Mouse (Mus musculus) heart, embryonic 11.5 days (tissue): ENCODE measurements around the gene Mrpl1. TPM values are rescaled to one million over a fixed set of nuclear protein-coding genes. Genes with fewer than 3 reads are reported as not detected.

Experiments
- ATAC-seq: fragments of 200-750 bp; cut with Nextera tagmentation; replicated peaks from 2 replicates; pipeline ENCODE4 v1.8.0; 2017; ENCODE audit warnings: moderate library complexity; ENCODE audit not compliant: insufficient number of reproducible peaks, low FRiP score, low TSS enrichment
- H3K27ac ChIP-seq: fragments of 300-500 bp; sonication (generic); 2 replicates; pipeline ENCODE4 v1.5.1; 2014; ENCODE audit warnings: mild to moderate bottlenecking, low read depth, low read length
- H3K27me3 ChIP-seq: fragments of 300-500 bp; sonication (generic); 2 replicates; pipeline ENCODE4 v1.6.1; 2014; ENCODE audit warnings: mild to moderate bottlenecking, low read length, mixed read lengths; ENCODE audit not compliant: control insufficient read depth, insufficient read depth
- H3K36me3 ChIP-seq: fragments of 300-500 bp; sonication (generic); 2 replicates; pipeline ENCODE4 v1.6.1; 2014; ENCODE audit warnings: mild to moderate bottlenecking, low read length, moderate library complexity, mixed read lengths; ENCODE audit not compliant: control insufficient read depth, insufficient read depth
- H3K4me1 ChIP-seq: fragments of 300-500 bp; sonication (generic); 2 replicates; pipeline ENCODE4 v1.6.1; 2014; ENCODE audit warnings: low read length; ENCODE audit not compliant: control insufficient read depth, insufficient read depth
- H3K4me2 ChIP-seq: fragments of 300-500 bp; sonication (generic); 2 replicates; pipeline ENCODE4 v1.6.1; 2014; ENCODE audit warnings: mild to moderate bottlenecking, moderate library complexity
- H3K4me3 ChIP-seq: fragments of 300-500 bp; sonication (generic); 2 replicates; pipeline ENCODE4 v1.5.1; 2014; ENCODE audit warnings: low read depth, low read length
- H3K9ac ChIP-seq: fragments of 300-500 bp; sonication (generic); 2 replicates; pipeline ENCODE4 v1.6.1; 2014; ENCODE audit warnings: mild to moderate bottlenecking, low read depth, low read length, moderate library complexity
- H3K9me3 ChIP-seq: fragments of 300-500 bp; sonication (generic); replicated peaks from 2 replicates; pipeline ENCODE4 v1.6.1; 2016; ENCODE audit warnings: low read length; ENCODE audit not compliant: control insufficient read depth
- WGBS: fragments of 180-500 bp; shearing (Covaris S2); extraction: QIAGEN DNeasy Blood & Tissue Kit; methylation state at CpG from one replicate; pipeline ENCODE4 v1.1.7; 2014; ENCODE audit not compliant: insufficient replicate concordance; 5-methylcytosine and 5-hydroxymethylcytosine counted together
- polyA plus RNA-seq: library from polyadenylated mRNA; unstranded; fragments of >200 nt; fragmentation: Nextera tagmentation; extraction: Ambion mirVana; gene quantifications from 2 replicates; pipeline ENCODE4 v1.2.1, GENCODE M21; 2014

Mrpl1 gene
- polyA plus RNA-seq, 1 experiment from 2014 or later = 24.3 TPM

- no peaks in the 10 kb centered on the region for H3K36me3 ChIP-seq
- ATAC-seq = no peak
- H3K4me2 ChIP-seq = no peak overlapping the region
- H3K4me3 ChIP-seq = no peak overlapping the region
- H3K9me3 ChIP-seq = 0 out of 2 replicates have a peak, but pooled peaks cover 4% of the 10 kb centered on the region
- peaks cover 6% of the 10 kb centered on the region for H3K4me1 ChIP-seq
- H3K9ac ChIP-seq = no peak overlapping the region
- H3K27me3 ChIP-seq = no peaks in the 10 kb centered on the region
- 80% methylated on average over 2 of the region's 2 CpGs for WGBS
- no peak overlapping the region for H3K27ac ChIP-seq
Measured at GRCm38 (mm10) chr5:96166761-96167160, 42.5 kb upstream of the Mrpl1 start.

DNA sequence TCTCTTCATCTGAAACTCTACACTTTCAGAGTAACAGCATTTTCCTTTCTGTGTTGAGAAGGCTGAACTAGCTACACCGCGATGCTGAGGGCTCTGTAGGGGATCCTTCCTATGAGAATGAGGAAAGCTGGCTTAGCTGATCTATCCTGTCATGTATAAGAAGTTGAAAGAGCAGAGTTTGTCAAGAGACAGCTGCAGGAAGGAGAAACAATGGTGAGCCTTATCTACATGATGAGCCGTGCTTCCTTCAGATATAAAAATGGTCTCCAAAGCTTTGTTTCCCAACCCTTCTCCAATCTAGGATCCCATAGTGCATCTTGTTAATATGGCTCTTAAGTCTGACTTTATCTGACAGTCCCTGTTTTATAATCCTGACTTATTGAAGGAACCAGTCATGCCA is 38.9 kb upstream of the Mrpl1 start:
- Histone ChIP-seq H3K9me3 (0 out of 2 replicates have a peak, but pooled peaks cover 4% of the 10 kb centered on the region), H3K27ac (no peak overlapping the region), H3K4me2 (no peak overlapping the region), H3K9ac (no peak overlapping the region), H3K27me3 (no peaks in the 10 kb centered on the region), H3K4me3 (no peak overlapping the region), H3K36me3 (no peaks in the 10 kb centered on the region), H3K4me1 (no peaks in the 10 kb centered on the region)
- 55% methylated on average over 3 of the region's 3 CpGs for WGBS
- ATAC-seq = no peak

DNA sequence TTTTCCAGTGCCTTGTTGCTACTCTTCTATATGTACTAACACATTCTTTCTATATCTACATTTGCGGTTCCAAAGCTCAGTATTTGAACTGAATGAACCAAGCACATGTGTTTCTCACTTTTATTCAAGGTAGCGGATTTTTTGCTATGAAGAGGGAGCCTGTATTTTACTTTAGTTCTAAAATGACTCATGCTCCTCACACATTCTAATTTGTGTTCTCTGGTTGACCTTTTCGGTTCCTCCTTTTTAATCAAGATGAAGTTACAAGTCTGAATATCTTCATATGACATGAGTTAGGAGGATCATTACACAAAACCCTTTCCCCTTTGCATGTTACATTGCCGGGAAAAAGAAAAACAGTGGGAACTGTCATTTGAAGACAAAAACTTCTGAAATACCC is 37.5 kb upstream of the Mrpl1 start:
- Histone ChIP-seq H3K9ac (no peak overlapping the region), H3K36me3 (no peaks in the 10 kb centered on the region), H3K4me1 (no peaks in the 10 kb centered on the region), H3K27ac (no peak overlapping the region), H3K4me2 (no peak overlapping the region), H3K4me3 (no peak overlapping the region), H3K9me3 (0 out of 2 replicates have a peak, but pooled peaks cover 1% of the 10 kb centered on the region), H3K27me3 (no peaks in the 10 kb centered on the region)
- 79% methylated on average over 4 of the region's 4 CpGs for WGBS
- ATAC-seq = no peak

DNA sequence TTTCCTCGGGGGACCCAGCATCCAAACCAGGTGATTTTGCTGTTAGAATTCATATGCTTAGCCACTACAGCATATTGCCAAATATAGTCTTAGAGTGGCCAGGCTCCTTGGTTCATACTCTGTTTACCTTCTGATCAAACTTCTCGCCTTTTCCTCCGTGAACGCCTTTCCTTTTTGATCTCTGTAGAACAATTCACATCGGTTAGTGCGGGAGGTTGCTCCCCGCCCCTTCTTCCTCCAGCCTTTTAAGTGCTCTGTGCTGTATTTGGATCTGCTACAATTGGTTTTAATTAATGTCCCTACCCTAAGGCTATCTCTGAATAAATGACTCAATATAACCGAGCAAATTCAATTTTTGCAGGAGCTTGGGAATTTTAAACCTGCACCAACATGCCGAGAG is 33.2 kb upstream of the Mrpl1 start:
- Histone ChIP-seq H3K4me3 (no peak overlapping the region), H3K9ac (no peak overlapping the region)
- 73% methylated on average over 9 of the region's 9 CpGs for WGBS

DNA sequence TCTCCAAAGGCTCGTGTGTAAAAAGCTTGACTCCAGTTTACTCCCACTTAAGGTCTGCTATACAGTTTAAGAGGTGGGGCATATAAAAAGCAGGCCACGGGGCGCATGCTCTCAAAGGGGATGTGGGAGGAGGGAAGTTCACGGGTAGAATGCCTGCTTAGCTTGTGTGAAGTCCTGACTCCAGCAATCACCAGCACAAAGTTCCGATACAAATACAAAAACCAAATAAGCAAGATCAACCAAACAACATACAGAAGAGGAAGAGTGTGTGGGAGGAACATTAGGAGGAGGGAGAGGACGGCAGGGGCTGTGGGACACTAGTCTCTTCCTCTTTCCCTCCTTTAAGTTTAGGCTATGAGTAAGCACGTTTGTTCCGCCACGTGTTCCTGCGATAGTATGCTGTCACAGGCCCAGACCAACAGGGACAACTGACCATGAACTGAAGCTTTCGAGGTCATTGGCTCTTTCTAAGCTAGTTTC is 32.4 kb upstream of the Mrpl1 start:
- WGBS = 70% methylated on average over 11 of the region's 11 CpGs
- Histone ChIP-seq H3K4me3 (no peak overlapping the region), H3K9ac (no peak overlapping the region), H3K9me3 (no peaks in the 10 kb centered on the region), H3K36me3 (no peaks in the 10 kb centered on the region), H3K4me2 (no peak overlapping the region), H3K27ac (no peak overlapping the region), H3K27me3 (no peaks in the 10 kb centered on the region), H3K4me1 (no peaks in the 10 kb centered on the region)
- no peak for ATAC-seq

More for the DNA sequence above, 33.2 kb upstream of the Mrpl1 start:
- H3K27ac ChIP-seq = no peak overlapping the region
- H3K4me2 ChIP-seq = no peak overlapping the region
- no peaks in the 10 kb centered on the region for H3K9me3 ChIP-seq
- H3K4me1 ChIP-seq = no peaks in the 10 kb centered on the region
- H3K36me3 ChIP-seq = no peaks in the 10 kb centered on the region
- no peaks in the 10 kb centered on the region for H3K27me3 ChIP-seq
- no peak for ATAC-seq

DNA sequence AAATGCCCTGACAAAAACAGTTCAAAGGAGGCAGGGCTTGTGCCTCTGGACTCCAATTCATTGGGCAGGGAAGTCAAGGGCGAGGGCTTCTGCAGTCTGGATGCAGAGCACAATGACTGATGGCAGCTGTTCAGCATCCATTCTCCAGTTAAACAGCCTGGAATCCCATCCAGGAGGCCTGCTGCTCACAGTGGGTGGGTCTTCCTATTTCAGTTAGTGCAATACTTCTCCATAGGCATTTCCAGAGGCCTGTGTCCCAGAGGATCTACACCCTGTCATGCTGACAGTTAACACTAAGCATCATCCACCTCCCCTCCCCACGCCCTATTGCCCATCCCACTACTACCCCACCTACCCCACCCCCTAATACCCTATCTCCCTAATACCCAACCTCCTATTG is 26.1 kb upstream of the Mrpl1 start:
- ATAC-seq = no peak
- Histone ChIP-seq H3K36me3 (no peaks in the 10 kb centered on the region), H3K27me3 (no peaks in the 10 kb centered on the region), H3K4me2 (no peak overlapping the region), H3K9me3 (no peaks in the 10 kb centered on the region), H3K4me3 (no peak overlapping the region), H3K4me1 (no peaks in the 10 kb centered on the region), H3K9ac (no peak overlapping the region), H3K27ac (no peak overlapping the region)
- 76% methylated on average over 2 of the region's 2 CpGs for WGBS

GRCm38 (mm10) chr5:96183987-96184386 is 25.3 kb upstream of the Mrpl1 start:
- Histone ChIP-seq H3K9me3 (no peaks in the 10 kb centered on the region), H3K36me3 (no peaks in the 10 kb centered on the region), H3K27ac (no peak overlapping the region), H3K9ac (no peak overlapping the region), H3K27me3 (no peaks in the 10 kb centered on the region), H3K4me3 (no peak overlapping the region), H3K4me2 (no peak overlapping the region), H3K4me1 (no peaks in the 10 kb centered on the region)
- WGBS = 18% methylated on average over 2 of the region's 2 CpGs
- no peak for ATAC-seq

- no peak for ATAC-seq
- Histone ChIP-seq H3K4me1 (no peaks in the 10 kb centered on the region), H3K27me3 (no peaks in the 10 kb centered on the region), H3K4me2 (no peak overlapping the region), H3K27ac (no peak overlapping the region), H3K36me3 (no peaks in the 10 kb centered on the region), H3K9ac (no peak overlapping the region), H3K9me3 (no peaks in the 10 kb centered on the region), H3K4me3 (no peak overlapping the region)
- whole genome bisulfite sequencing = 95% methylated on average over 1 of the region's 1 CpGs
Measured at GRCm38 (mm10) chr5:96189761-96190160, 19.5 kb upstream of the Mrpl1 start.

DNA sequence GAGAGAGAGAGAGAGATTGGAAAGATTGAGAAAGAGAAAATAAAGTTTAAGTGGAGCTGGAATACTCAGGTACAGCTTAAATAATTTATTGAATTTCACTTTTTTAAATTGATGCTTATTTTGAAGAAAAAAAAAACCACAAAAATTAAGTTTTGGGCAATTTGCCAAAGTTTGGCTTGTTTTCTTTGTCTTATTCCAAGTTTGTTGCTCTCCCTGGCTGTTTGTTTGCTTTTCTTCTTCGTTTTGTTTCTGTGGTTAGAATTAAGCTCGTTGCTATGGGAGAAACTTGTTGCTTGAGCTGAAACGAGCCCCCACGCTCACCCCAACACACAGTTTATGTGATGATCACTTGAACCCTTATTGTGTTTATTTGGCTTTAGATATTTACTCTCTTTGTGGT is 18.0 kb upstream of the Mrpl1 start:
- no peaks in the 10 kb centered on the region for H3K4me1 ChIP-seq
- H3K36me3 ChIP-seq = no peaks in the 10 kb centered on the region
- WGBS = 55% methylated on average over 4 of the region's 4 CpGs

More for the DNA sequence above, 18.0 kb upstream of the Mrpl1 start:
- no peak overlapping the region for H3K4me3 ChIP-seq
- no peaks in the 10 kb centered on the region for H3K27me3 ChIP-seq
- ATAC-seq = no peak
- H3K9ac ChIP-seq = no peak overlapping the region
- H3K4me2 ChIP-seq = no peak overlapping the region
- H3K27ac ChIP-seq = no peak overlapping the region
- no peaks in the 10 kb centered on the region for H3K9me3 ChIP-seq
